Mouse (Mus musculus): Measurements from ENCODE around the gene Vdac1.

Vdac1 gene

GRCm38 (mm10) chr11:52360471-52361277 is at the start of gene Vdac1:
Vdac1 (plus strand) TSS chr11:52360860.
- in situ Hi-C loops (cut with MboI, MseI) = no loop called here

- in situ Hi-C loops (cut with MboI, MseI) = loop anchor here (10.0 kb wide), 1 partner anchor 1981 kb away; no protein-coding TSS in a partner anchor
Observed at GRCm38 (mm10) chr11:52314102-52314793, 46.4 kb upstream of the Vdac1 start.

- in situ Hi-C loops (cut with MboI, MseI) = loop anchor here (10.0 kb wide), 1 partner anchor 1976 kb away; no protein-coding TSS in a partner anchor
Observed at GRCm38 (mm10) chr11:52318445-52318844, 42.2 kb upstream of the Vdac1 start.

GRCm38 (mm10) chr11:52319664-52320063 is 41.0 kb upstream of the Vdac1 start:
- in situ Hi-C loops (cut with MboI, MseI) = loop anchor here (10.0 kb wide), 1 partner anchor 1975 kb away; no protein-coding TSS in a partner anchor

GRCm38 (mm10) chr11:52320529-52320928 is 40.1 kb upstream of the Vdac1 start:
- in situ Hi-C loops (cut with MboI, MseI) = no loop called here

- in situ Hi-C loops (cut with MboI, MseI) = no loop called here
Observed at GRCm38 (mm10) chr11:52321540-52321939, 39.1 kb upstream of the Vdac1 start.

GRCm38 (mm10) chr11:52324442-52325367 is 36.0 kb upstream of the Vdac1 start:
- in situ Hi-C loops (cut with MboI, MseI) = no loop called here

GRCm38 (mm10) chr11:52327313-52327712 is 33.3 kb upstream of the Vdac1 start:
- in situ Hi-C loops (cut with MboI, MseI) = no loop called here

GRCm38 (mm10) chr11:52332421-52333118 is 28.1 kb upstream of the Vdac1 start:
- in situ Hi-C loops (cut with MboI, MseI) = no loop called here

GRCm38 (mm10) chr11:52333616-52334015 is 27.0 kb upstream of the Vdac1 start:
- in situ Hi-C loops (cut with MboI, MseI) = no loop called here

- in situ Hi-C loops (cut with MboI, MseI) = no loop called here
Observed at GRCm38 (mm10) chr11:52335263-52335662, 25.4 kb upstream of the Vdac1 start.

GRCm38 (mm10) chr11:52335924-52336323 is 24.7 kb upstream of the Vdac1 start:
- in situ Hi-C loops (cut with MboI, MseI) = no loop called here

GRCm38 (mm10) chr11:52337651-52338295 is 22.9 kb upstream of the Vdac1 start:
- in situ Hi-C loops (cut with MboI, MseI) = no loop called here

- in situ Hi-C loops (cut with MboI, MseI) = no loop called here
Observed at GRCm38 (mm10) chr11:52338351-52338750, 22.3 kb upstream of the Vdac1 start.

- in situ Hi-C loops (cut with MboI, MseI) = no loop called here
Observed at GRCm38 (mm10) chr11:52339098-52339497, 21.6 kb upstream of the Vdac1 start.

GRCm38 (mm10) chr11:52339512-52339911 is 21.1 kb upstream of the Vdac1 start:
- in situ Hi-C loops (cut with MboI, MseI) = no loop called here

GRCm38 (mm10) chr11:52340123-52340864 is 20.4 kb upstream of the Vdac1 start:
- in situ Hi-C loops (cut with MboI, MseI) = loop anchor here (5.0 kb wide), 1 partner anchor 63 kb away; no protein-coding TSS in a partner anchor

- in situ Hi-C loops (cut with MboI, MseI) = loop anchor here (5.0 kb wide), 1 partner anchor 64 kb away; no protein-coding TSS in a partner anchor
Observed at GRCm38 (mm10) chr11:52341001-52341400, 19.7 kb upstream of the Vdac1 start.

GRCm38 (mm10) chr11:52341476-52341875 is 19.2 kb upstream of the Vdac1 start:
- in situ Hi-C loops (cut with MboI, MseI) = loop anchor here (5.0 kb wide), 1 partner anchor 64 kb away; no protein-coding TSS in a partner anchor

All from T-helper 2 cell (primary cell).